Mouse (Mus musculus): ENCODE data around the gene Aldh3b1.
"Not testable (repeated sequence)": the region's sequence is repeated elsewhere in the genome, so short reads cannot be mapped to it uniquely, and the experiment has no call there.

The Aldh3b1 gene

GRCm38 (mm10) chr19:3929211-3929941 is at the start of gene Aldh3b1:
Gene Aldh3b1 (minus strand): TSS chr19:3929808.
- peak; percentile 84 for DNase-seq (ENCODE audit: low read depth, low spot score)

- DNase-seq (ENCODE audit: low read depth, low spot score): no peak
These were observed 46.3 kb upstream of the Aldh3b1 start for GRCm38 (mm10) chr19:3975866-3976265.

GRCm38 (mm10) chr19:3974608-3975007 is 45.0 kb upstream of the Aldh3b1 start:
- not testable (repeated sequence) for DNase-seq (ENCODE audit: low read depth, low spot score)

- no peak for DNase-seq (ENCODE audit: low read depth, low spot score)
These were observed 42.6 kb upstream of the Aldh3b1 start, which contains the start of gene Aldh3b2 for GRCm38 (mm10) chr19:3972229-3972628. Gene Aldh3b2 (plus strand): TSS chr19:3972328.

- DNase-seq (ENCODE audit: low read depth, low spot score): no peak
These were observed 37.6 kb upstream of the Aldh3b1 start for GRCm38 (mm10) chr19:3967258-3967657.

GRCm38 (mm10) chr19:3966330-3967075 is 36.9 kb upstream of the Aldh3b1 start:
- no peak for DNase-seq (ENCODE audit: low read depth, low spot score)

GRCm38 (mm10) chr19:3964030-3964429 is 34.4 kb upstream of the Aldh3b1 start:
- DNase-seq (ENCODE audit: low read depth, low spot score): no peak

- DNase-seq (ENCODE audit: low read depth, low spot score): no peak
These were observed 32.9 kb upstream of the Aldh3b1 start for GRCm38 (mm10) chr19:3962469-3962868.

- not testable (repeated sequence) for DNase-seq (ENCODE audit: low read depth, low spot score)
These were observed 32.2 kb upstream of the Aldh3b1 start for GRCm38 (mm10) chr19:3961805-3962204.

- DNase-seq (ENCODE audit: low read depth, low spot score): no peak
These were observed 30.6 kb upstream of the Aldh3b1 start for GRCm38 (mm10) chr19:3960211-3960610.

GRCm38 (mm10) chr19:3959030-3959429 is 29.4 kb upstream of the Aldh3b1 start:
- no peak for DNase-seq (ENCODE audit: low read depth, low spot score)

- DNase-seq (ENCODE audit: low read depth, low spot score): no peak
These were observed 28.9 kb upstream of the Aldh3b1 start, which contains the start of gene Aldh3b3 for GRCm38 (mm10) chr19:3958470-3958869. Gene Aldh3b3 (plus strand): TSS chr19:3958645.

- not testable (repeated sequence) for DNase-seq (ENCODE audit: low read depth, low spot score)
These were observed 27.9 kb upstream of the Aldh3b1 start for GRCm38 (mm10) chr19:3957296-3958036.

GRCm38 (mm10) chr19:3955804-3956203 is 26.2 kb upstream of the Aldh3b1 start:
- no peak for DNase-seq (ENCODE audit: low read depth, low spot score)

- no peak for DNase-seq (ENCODE audit: low read depth, low spot score)
These were observed 25.4 kb upstream of the Aldh3b1 start for GRCm38 (mm10) chr19:3955033-3955432.

GRCm38 (mm10) chr19:3952099-3952498 is 22.5 kb upstream of the Aldh3b1 start:
- no peak for DNase-seq (ENCODE audit: low read depth, low spot score)

GRCm38 (mm10) chr19:3951461-3951860 is 21.9 kb upstream of the Aldh3b1 start:
- DNase-seq (ENCODE audit: low read depth, low spot score): no peak

- no peak for DNase-seq (ENCODE audit: low read depth, low spot score)
These were observed 20.7 kb upstream of the Aldh3b1 start for GRCm38 (mm10) chr19:3950331-3950730.

GRCm38 (mm10) chr19:3948546-3948945 is 18.9 kb upstream of the Aldh3b1 start:
- DNase-seq (ENCODE audit: low read depth, low spot score): no peak

- DNase-seq (ENCODE audit: low read depth, low spot score): no peak
These were observed 18.2 kb upstream of the Aldh3b1 start for GRCm38 (mm10) chr19:3947813-3948212.

- no peak for DNase-seq (ENCODE audit: low read depth, low spot score)
These were observed 17.1 kb upstream of the Aldh3b1 start for GRCm38 (mm10) chr19:3946715-3947114.

Measured in skeletal muscle tissue, adult 2 months (tissue).